ENCODE assay signal across 29 mouse cellular contexts in the genomic region with DNA sequence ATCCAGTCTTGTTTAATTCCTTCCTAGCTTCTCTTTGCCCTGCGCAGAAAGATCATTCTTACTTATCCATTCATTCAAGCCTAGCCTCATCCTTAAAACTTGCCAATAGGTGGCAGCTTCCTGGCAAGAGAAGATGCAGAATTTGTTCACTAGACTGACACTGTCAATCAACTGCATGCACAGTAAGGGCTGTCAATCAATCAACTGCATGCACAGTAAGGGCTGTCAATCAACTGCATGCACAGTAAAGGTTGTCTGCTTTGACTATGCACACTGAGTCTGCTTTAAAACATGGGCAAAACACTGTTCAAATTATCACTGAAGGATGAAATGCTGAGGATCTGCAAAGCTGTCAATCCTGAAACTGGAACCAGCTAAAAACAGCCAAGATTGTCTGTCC. TPM values are rescaled to one million over a fixed set of nuclear protein-coding genes. Genes with fewer than 3 reads are reported as not detected.
A peak's percentile ranks its signal among the peaks of the same experiment; 100 is the strongest.
DNase-seq lines count a peak whose midpoint lies in the region; ATAC-seq and TF ChIP-seq lines count a peak whose summit lies in the region.
"Had no signal": no experiment of that assay in that cellular context is flagged by ENCODE, and none has a peak within 500 bp of the region (broad histone marks: within the 10 kb centered on the region; RNA-seq: fewer than 3 reads in every experiment).

No protein-coding gene starts in this region.

- DNase-seq in kidney, postnatal 0 days (ENCODE audit: low spot score), result no peak
- no peak for DNase-seq in kidney, adult 9 months
- DNase-seq in midbrain, postnatal 0 days (ENCODE audit: low spot score), result no peak
- peak; percentile 34 for DNase-seq in brain, embryonic 14.5 days (ENCODE audit: low read depth)
- DNase-seq: adrenal gland, postnatal 10 days; adrenal gland, postnatal 36 days; B cell, adult 2 months; cerebellum, adult 11 months; cerebellum, adult 2 months; cerebellum, adult 9-11 months; cerebellum, postnatal 25 days; gastrocnemius, adult 2 months; gastrocnemius, postnatal 14 days; heart, adult 11 months; heart, postnatal 14 days; heart, postnatal 4 days had no signal

- ATAC-seq in forebrain, embryonic 16.5 days, result peak; percentile 57
- ATAC-seq in forebrain, embryonic 13.5 days, result no peak
- ATAC-seq in kidney, postnatal 0 days (replicated peaks; ENCODE audit: low FRiP score, low read depth), result no peak
- no peak for ATAC-seq in midbrain, postnatal 0 days (ENCODE audit: low FRiP score)
- ATAC-seq in midbrain, embryonic 15.5 days (replicated peaks), result no peak
- ATAC-seq: forebrain, embryonic 15.5 days; hindbrain, postnatal 0 days; inflammation-experienced regulatory T-cells, adult 6 months; Patski had no signal

- H3K27ac ChIP-seq in forebrain, embryonic 16.5 days (ENCODE audit: low read length), result no peak overlapping the region
- H3K27ac ChIP-seq in forebrain, embryonic 13.5 days, result no peak overlapping the region
- no peak overlapping the region for H3K27ac ChIP-seq in kidney, postnatal 0 days
- H3K27ac ChIP-seq in midbrain, postnatal 0 days (ENCODE audit: low read depth, low read length), result no peak overlapping the region
- no peak overlapping the region for H3K27ac ChIP-seq in midbrain, embryonic 15.5 days
- H3K27ac ChIP-seq: embryonic facial prominence, embryonic 12.5 days; embryonic facial prominence, embryonic 15.5 days; forebrain, embryonic 15.5 days; heart, embryonic 13.5 days; hindbrain, embryonic 14.5 days; hindbrain, postnatal 0 days had no signal

- no peak overlapping the region for H3K4me3 ChIP-seq in forebrain, embryonic 16.5 days (replicated peaks; ENCODE audit: low read length)
- H3K4me3 ChIP-seq in forebrain, embryonic 13.5 days, result no peak overlapping the region
- no peak overlapping the region for H3K4me3 ChIP-seq in kidney, postnatal 0 days (replicated peaks; ENCODE audit: low read depth, low read length)
- H3K4me3 ChIP-seq in midbrain, postnatal 0 days (ENCODE audit: low read depth, low read length), result no peak overlapping the region
- no peak overlapping the region for H3K4me3 ChIP-seq in midbrain, embryonic 15.5 days
- H3K4me3 ChIP-seq: embryonic facial prominence, embryonic 12.5 days; embryonic facial prominence, embryonic 15.5 days; forebrain, embryonic 15.5 days; gastrocnemius, adult 2 months; heart, embryonic 13.5 days had no signal

- H3K4me1 ChIP-seq in forebrain, embryonic 16.5 days (replicated peaks; ENCODE audit: control insufficient read depth, insufficient read depth, low read length), result no peaks in the 10 kb centered on the region
- H3K4me1 ChIP-seq in forebrain, embryonic 13.5 days, result no peaks in the 10 kb centered on the region; the same call in 1 of the 2 replicates
- no peaks in the 10 kb centered on the region for H3K4me1 ChIP-seq in kidney, postnatal 0 days (replicated peaks; ENCODE audit: insufficient read depth, low read length)
- H3K4me1 ChIP-seq in midbrain, postnatal 0 days (ENCODE audit: insufficient read depth, low read length), result no peaks in the 10 kb centered on the region
- H3K4me1 ChIP-seq in midbrain, embryonic 15.5 days, result no peaks in the 10 kb centered on the region
- H3K4me1 ChIP-seq: embryonic facial prominence, embryonic 12.5 days; embryonic facial prominence, embryonic 15.5 days; forebrain, embryonic 15.5 days had no signal

- 82% methylated on average over 1 of the region's 1 CpGs for WGBS in forebrain, embryonic 16.5 days
- 77% methylated on average over 1 of the region's 1 CpGs for WGBS in forebrain, embryonic 13.5 days
- WGBS in kidney, postnatal 0 days, result 100% methylated on average over 1 of the region's 1 CpGs
- WGBS in midbrain, postnatal 0 days, result 58% methylated on average over 1 of the region's 1 CpGs
- 60% methylated on average over 1 of the region's 1 CpGs for WGBS in midbrain, embryonic 15.5 days

- 0 out of 2 replicates have a peak, but pooled peaks have one; percentile 11 for TF ChIP-seq CTCF in kidney, postnatal 0 days (IDR thresholded peaks at IDR 0.05; ENCODE audit: low read depth)
- TF ChIP-seq CTCF in midbrain, postnatal 0 days (IDR thresholded peaks at IDR 0.05), result peak; percentile 56
- TF ChIP-seq CTCF in brain, embryonic 14.5 days (IDR thresholded peaks at IDR 0.05; ENCODE audit: borderline replicate concordance, extremely low read depth, insufficient read depth, insufficient read length), result no peak

- H3K9ac ChIP-seq in forebrain, embryonic 16.5 days (replicated peaks; ENCODE audit: low read depth, low read length), result no peak overlapping the region
- no peak overlapping the region for H3K9ac ChIP-seq in forebrain, embryonic 13.5 days
- H3K9ac ChIP-seq in kidney, postnatal 0 days (ENCODE audit: low read depth, low read length), result no peak overlapping the region
- no peak overlapping the region for H3K9ac ChIP-seq in midbrain, postnatal 0 days (replicated peaks; ENCODE audit: low read length, poor library complexity, severe bottlenecking)
- H3K9ac ChIP-seq in midbrain, embryonic 15.5 days, result no peak overlapping the region
- H3K9ac ChIP-seq: embryonic facial prominence, embryonic 12.5 days; embryonic facial prominence, embryonic 15.5 days; forebrain, embryonic 15.5 days; heart, embryonic 13.5 days; hindbrain, embryonic 14.5 days had no signal

- no peaks in the 10 kb centered on the region for H3K27me3 ChIP-seq in forebrain, embryonic 16.5 days (replicated peaks; ENCODE audit: control insufficient read depth, insufficient read depth, low read length)
- H3K27me3 ChIP-seq in forebrain, embryonic 13.5 days, result no peaks in the 10 kb centered on the region
- H3K27me3 ChIP-seq in kidney, postnatal 0 days (ENCODE audit: insufficient read depth, low read length), result no peaks in the 10 kb centered on the region
- no peaks in the 10 kb centered on the region for H3K27me3 ChIP-seq in midbrain, postnatal 0 days (ENCODE audit: insufficient read depth, low read length)
- H3K27me3 ChIP-seq in midbrain, embryonic 15.5 days (replicated peaks), result no peaks in the 10 kb centered on the region
- H3K27me3 ChIP-seq: CH12.LX; embryonic facial prominence, embryonic 12.5 days; embryonic facial prominence, embryonic 15.5 days; forebrain, embryonic 15.5 days; heart, embryonic 13.5 days; Patski had no signal

- H3K9me3 ChIP-seq in forebrain, embryonic 16.5 days (ENCODE audit: control insufficient read depth, low read length), result no peaks in the 10 kb centered on the region
- no peaks in the 10 kb centered on the region for H3K9me3 ChIP-seq in forebrain, embryonic 13.5 days (replicated peaks)
- H3K9me3 ChIP-seq in kidney, postnatal 0 days (replicated peaks; ENCODE audit: low read length), result no peaks in the 10 kb centered on the region
- no peaks in the 10 kb centered on the region for H3K9me3 ChIP-seq in midbrain, postnatal 0 days (ENCODE audit: low read length)
- no peaks in the 10 kb centered on the region for H3K9me3 ChIP-seq in midbrain, embryonic 15.5 days
- H3K9me3 ChIP-seq: embryonic facial prominence, embryonic 12.5 days; embryonic facial prominence, embryonic 15.5 days; forebrain, embryonic 15.5 days; G1E; heart, embryonic 13.5 days had no signal

- no peaks in the 10 kb centered on the region for H3K36me3 ChIP-seq in forebrain, embryonic 16.5 days (ENCODE audit: control insufficient read depth, insufficient read depth)
- H3K36me3 ChIP-seq in forebrain, embryonic 13.5 days (ENCODE audit: poor library complexity, severe bottlenecking), result peaks cover 3% of the 10 kb centered on the region; the same call in 1 of the 2 replicates
- no peaks in the 10 kb centered on the region for H3K36me3 ChIP-seq in kidney, postnatal 0 days (ENCODE audit: insufficient read depth, low read length)
- H3K36me3 ChIP-seq in midbrain, postnatal 0 days (ENCODE audit: insufficient read depth, low read length), result peaks cover 17% of the 10 kb centered on the region; the same call in 1 of the 2 replicates
- H3K36me3 ChIP-seq in midbrain, embryonic 15.5 days (replicated peaks), result peaks cover 3% of the 10 kb centered on the region; the same call in 1 of the 2 replicates
- H3K36me3 ChIP-seq: forebrain, embryonic 15.5 days had no signal

- no peak overlapping the region for H3K4me2 ChIP-seq in forebrain, embryonic 16.5 days (ENCODE audit: low read length)
- H3K4me2 ChIP-seq in forebrain, embryonic 13.5 days, result no peak overlapping the region
- no peak overlapping the region for H3K4me2 ChIP-seq in kidney, postnatal 0 days (ENCODE audit: low read length)
- no peak overlapping the region for H3K4me2 ChIP-seq in midbrain, postnatal 0 days (ENCODE audit: low read depth, low read length, poor library complexity, severe bottlenecking)
- H3K4me2 ChIP-seq in midbrain, embryonic 15.5 days, result no peak overlapping the region
- H3K4me2 ChIP-seq: embryonic facial prominence, embryonic 12.5 days; embryonic facial prominence, embryonic 15.5 days; forebrain, embryonic 15.5 days; heart, embryonic 13.5 days; hindbrain, embryonic 14.5 days had no signal

- TF ChIP-seq POLR2A in brain, embryonic 14.5 days (IDR thresholded peaks at IDR 0.05; ENCODE audit: borderline replicate concordance, extremely low read depth, insufficient read depth, insufficient read length, poor library complexity, severe bottlenecking), result no peak

RNA-seq across cellular contexts. Expression of a gene that starts 37.6 kb away (rescaled TPM):
- 5.4 and 7.4 TPM in 2 replicates for polyA plus RNA-seq in forebrain, embryonic 16.5 days (2015; fragmentation: Nextera tagmentation; extraction: Ambion mirVana)
- polyA plus RNA-seq in forebrain, embryonic 13.5 days (2015; fragmentation: Nextera tagmentation; extraction: Ambion mirVana), result 4.5 and 4.7 TPM in 2 replicates
- 5.0 and 6.1 TPM in 2 replicates for polyA plus RNA-seq in kidney, postnatal 0 days (2015; fragmentation: Nextera tagmentation; extraction: Ambion mirVana)
- 38.9 and 55.5 TPM in 2 replicates for total RNA-seq in midbrain, postnatal 0 days (2014; rRNA removed)
- polyA plus RNA-seq in midbrain, postnatal 0 days (2015; fragmentation: Nextera tagmentation; extraction: Ambion mirVana), result 8.3 and 8.7 TPM in 2 replicates
- 9.0 and 9.7 TPM in 2 replicates for polyA plus RNA-seq in midbrain, embryonic 15.5 days (2015; fragmentation: Nextera tagmentation; extraction: Ambion mirVana)
- polyA plus RNA-seq in brain, embryonic 14.5 days (2012; rRNA removed), result 41.6 and 44.5 TPM in 2 replicates
